16 mouse cellular contexts compared by ENCODE assay signal in genomic region chr3:153556621-153557020, GRCm38 (mm10).
DNase-seq lines count a peak whose midpoint lies in the region; TF ChIP-seq lines count a peak whose summit lies in the region.
"Had no signal": no experiment of that assay in that cellular context is flagged by ENCODE, and none has a peak within 500 bp of the region (broad histone marks: within the 10 kb centered on the region; RNA-seq: fewer than 3 reads in every experiment).

No protein-coding gene starts in this region.

- TF ChIP-seq POLR2A in kidney, adult 2 months (IDR thresholded peaks at IDR 0.05; ENCODE audit: low read depth, low read length) = no peak
- no peak for TF ChIP-seq POLR2A in brain, embryonic 14.5 days (IDR thresholded peaks at IDR 0.05; ENCODE audit: borderline replicate concordance, extremely low read depth, insufficient read depth, insufficient read length, poor library complexity, severe bottlenecking)

- intact Hi-C loops in gastrocnemius, adult 2 months (cut with DNase I) = no loop called here

- 60% methylated on average over 11 of the region's 11 CpGs for WGBS in kidney, adult 2 months

- no peaks in the 10 kb centered on the region for H3K36me3 ChIP-seq in kidney, adult 2 months (ENCODE audit: control insufficient read depth, insufficient read depth, low read length)
- H3K36me3 ChIP-seq: embryonic facial prominence, embryonic 13.5 days; forebrain, embryonic 10.5 days; liver, embryonic 12.5 days; neural tube, embryonic 12.5 days had no signal

- TF ChIP-seq CTCF in gastrocnemius, adult 2 months (IDR thresholded peaks at IDR 0.05) = no peak
- no peak for TF ChIP-seq CTCF in kidney, adult 2 months (conservative IDR thresholded peaks at IDR 0.05; ENCODE audit: insufficient read depth, insufficient read length, low read depth, low read length)
- no peak for TF ChIP-seq CTCF in brain, embryonic 14.5 days (IDR thresholded peaks at IDR 0.05; ENCODE audit: borderline replicate concordance, extremely low read depth, insufficient read depth, insufficient read length)

- H3K4me1 ChIP-seq in kidney, adult 2 months (ENCODE audit: control insufficient read depth, insufficient read depth, low read length) = no peaks in the 10 kb centered on the region
- H3K4me1 ChIP-seq: forebrain, embryonic 10.5 days; liver, embryonic 12.5 days; neural tube, embryonic 12.5 days had no signal

- no peak overlapping the region for H3K4me3 ChIP-seq in gastrocnemius, adult 2 months
- no peak overlapping the region for H3K4me3 ChIP-seq in kidney, adult 2 months (ENCODE audit: insufficient read depth, low read depth, low read length)
- H3K4me3 ChIP-seq: embryonic facial prominence, embryonic 13.5 days; forebrain, embryonic 10.5 days; liver, embryonic 12.5 days; neural tube, embryonic 12.5 days had no signal

- no peak overlapping the region for H3K27ac ChIP-seq in gastrocnemius, adult 2 months
- H3K27ac ChIP-seq in kidney, adult 2 months (ENCODE audit: insufficient read depth, low read depth, low read length) = no peak overlapping the region
- H3K27ac ChIP-seq: embryonic facial prominence, embryonic 13.5 days; forebrain, embryonic 10.5 days; liver, embryonic 12.5 days; neural tube, embryonic 12.5 days; stomach, postnatal 0 days had no signal

- DNase-seq in gastrocnemius, adult 2 months = peak; percentile 26
- DNase-seq in gastrocnemius, postnatal 4 days (ENCODE audit: low spot score in 2 of 2) = no peak
- DNase-seq in kidney, adult 2 months = peak; percentile 15
- DNase-seq in kidney, adult 8-10 months = no peak
- DNase-seq in brain, embryonic 14.5 days (ENCODE audit: low read depth) = peak; percentile 22
- DNase-seq in cerebellum, postnatal 14 days = peak; percentile 75 to 82
- no peak for DNase-seq in adipocyte (ENCODE audit: low spot score)
- DNase-seq: adrenal gland, adult 8-10 months; B cell, adult 2 months; spleen, adult 18-20 months; thymus, postnatal 4 days had no signal

- no peaks in the 10 kb centered on the region for H3K27me3 ChIP-seq in kidney, adult 2 months (replicated peaks; ENCODE audit: control insufficient read depth, insufficient read depth, low read length)
- H3K27me3 ChIP-seq: embryonic facial prominence, embryonic 13.5 days; liver, embryonic 12.5 days; neural tube, embryonic 12.5 days had no signal

Comparison
In these comparisons a context has a peak if more than half of its experiments do, and no peak if none do; other contexts are left out.
1. DNase-seq: peak in gastrocnemius, adult 2 months (single experiment), kidney, adult 2 months (single experiment), brain, embryonic 14.5 days (single experiment) and cerebellum, postnatal 14 days (2 of 2); none in gastrocnemius, postnatal 4 days (0 of 2), kidney, adult 8-10 months (0 of 2) and adipocyte (single experiment).